Mouse (Mus musculus) telencephalon, adult 2 months (tissue): ENCODE results near the gene Mto1.

Experiments
- DNase-seq: peaks from one replicate; pipeline ENCODE4 v3.0.0-alpha.2; 2011; ENCODE audit warnings: low read depth, low spot score

The Mto1 gene

GRCm38 (mm10) chr9:78447973-78448873, at the start of gene Mto1, which contains the start of gene Gm17324:
Mto1 (plus strand) TSS chr9:78448208.
Gm17324 (minus strand) TSS chr9:78448786.
- DNase-seq, result peak; percentile 78

DNA sequence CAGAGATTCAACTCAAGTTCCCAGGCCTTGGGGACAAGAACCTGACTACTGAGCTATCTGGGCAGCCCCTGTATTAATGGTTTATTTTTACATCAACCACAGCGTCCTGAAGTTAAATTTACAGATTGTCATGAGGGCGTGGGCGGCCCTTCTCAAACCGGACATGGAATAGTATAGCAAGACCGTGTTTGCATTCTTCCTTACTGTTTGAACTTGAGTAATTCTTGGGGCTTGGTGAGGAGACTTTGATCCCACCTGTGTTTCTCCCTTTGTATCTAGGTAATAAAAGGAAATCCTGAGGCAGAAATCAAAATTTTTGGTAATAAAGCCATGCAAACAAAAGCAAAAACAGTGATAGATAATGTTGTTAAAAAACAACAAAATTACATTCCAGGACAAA, 47.4 kb upstream of the Mto1 start:
- DNase-seq, result no peak

DNA sequence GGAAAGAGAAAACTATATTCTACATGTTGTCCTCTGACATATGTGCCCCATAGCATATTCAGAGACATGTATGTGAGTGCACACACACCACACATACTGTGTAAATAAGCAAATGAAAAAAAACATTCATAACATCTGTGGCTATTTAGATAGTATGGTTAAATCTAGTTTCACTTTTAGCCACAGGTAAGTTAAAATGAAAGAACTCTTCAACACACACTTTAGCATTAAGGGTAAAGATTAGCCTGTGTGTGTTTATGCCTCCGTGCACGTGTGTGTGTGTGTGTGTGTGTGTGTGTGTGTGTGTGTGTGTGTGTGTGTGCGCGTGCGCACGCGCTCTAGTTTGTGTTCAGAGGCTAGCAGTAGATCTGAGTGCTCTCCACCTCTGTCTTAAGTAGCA, 46.4 kb upstream of the Mto1 start:
- no peak for DNase-seq

- DNase-seq, result no peak
Measured at GRCm38 (mm10) chr9:78427362-78427781, 20.6 kb upstream of the Mto1 start.

GRCm38 (mm10) chr9:78428185-78428584, 19.8 kb upstream of the Mto1 start:
- no peak for DNase-seq

GRCm38 (mm10) chr9:78428870-78429432, 19.1 kb upstream of the Mto1 start:
- DNase-seq, result no peak

GRCm38 (mm10) chr9:78429551-78429950, 18.5 kb upstream of the Mto1 start:
- no peak for DNase-seq

DNA sequence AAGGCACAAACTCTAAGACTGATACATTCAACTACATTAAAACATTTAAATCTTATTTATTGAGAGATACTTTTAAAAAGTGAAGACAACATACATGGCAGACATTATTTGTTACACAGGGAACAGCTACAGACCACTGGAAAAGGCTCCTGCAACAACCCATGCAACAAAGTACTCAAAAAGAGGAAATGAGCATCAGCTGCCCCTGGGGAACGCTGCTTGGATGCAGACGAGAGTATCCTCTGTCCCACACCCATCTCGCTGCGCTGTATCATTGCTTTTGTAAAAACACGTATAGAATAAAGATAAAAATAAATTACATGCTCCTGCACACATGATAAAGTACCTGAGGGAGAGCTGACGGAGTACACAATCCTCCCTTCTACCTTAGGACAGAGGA, 17.5 kb upstream of the Mto1 start:
- DNase-seq, result no peak

- DNase-seq, result no peak
Measured at GRCm38 (mm10) chr9:78432471-78432870, 15.5 kb upstream of the Mto1 start.

- no peak for DNase-seq
Measured at GRCm38 (mm10) chr9:78439426-78439825, 8.6 kb upstream of the Mto1 start.

- no peak for DNase-seq
Measured at GRCm38 (mm10) chr9:78442237-78442578, 5.8 kb upstream of the Mto1 start.

DNA sequence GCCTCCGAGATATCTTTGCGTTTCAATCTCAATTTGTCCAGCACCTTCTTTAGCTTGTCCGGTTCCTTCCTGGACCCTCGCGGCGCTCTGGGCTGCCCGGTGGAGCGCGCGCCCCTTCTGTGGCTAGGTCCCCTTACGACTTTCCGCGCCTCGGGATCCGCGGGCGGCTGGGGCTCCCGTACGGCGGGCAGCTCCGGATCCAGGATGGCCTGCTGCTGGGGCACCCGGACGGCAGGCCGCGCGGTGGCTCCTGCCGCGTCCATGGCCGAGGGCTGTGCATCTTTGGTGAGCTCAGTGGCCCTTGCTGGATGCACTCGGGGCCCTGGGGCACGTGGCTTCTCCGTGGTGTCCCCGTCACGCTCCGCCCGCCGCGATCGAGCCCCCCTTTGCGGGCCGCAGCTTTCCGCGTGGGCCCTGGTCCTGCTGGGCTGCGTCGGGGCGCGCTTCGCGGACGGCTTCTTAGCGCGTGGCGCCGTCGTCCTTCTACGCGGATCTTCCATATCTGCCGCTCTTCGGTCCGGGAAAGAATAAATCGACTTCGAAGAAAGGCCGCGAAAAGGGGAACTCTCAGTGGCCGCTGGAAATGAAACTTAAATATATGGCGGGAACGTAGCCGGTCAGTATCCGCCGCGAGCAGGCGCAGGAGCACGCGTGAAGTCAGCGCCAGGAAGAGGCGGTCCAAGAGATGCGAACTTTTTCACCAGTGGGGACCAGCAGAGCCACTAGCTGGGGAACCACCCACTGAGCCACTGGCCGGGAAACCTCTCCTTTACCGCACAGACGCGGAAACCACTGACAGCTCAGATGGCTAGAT, 5.2 kb upstream of the Mto1 start, which contains the start of gene Cgas:
Cgas (minus strand) TSS at position 659 of the 814 bp plus-strand sequence.
- DNase-seq, result no peak

- no peak for DNase-seq
Measured at GRCm38 (mm10) chr9:78447606-78447972, 419 bp upstream of the Mto1 start.

DNA sequence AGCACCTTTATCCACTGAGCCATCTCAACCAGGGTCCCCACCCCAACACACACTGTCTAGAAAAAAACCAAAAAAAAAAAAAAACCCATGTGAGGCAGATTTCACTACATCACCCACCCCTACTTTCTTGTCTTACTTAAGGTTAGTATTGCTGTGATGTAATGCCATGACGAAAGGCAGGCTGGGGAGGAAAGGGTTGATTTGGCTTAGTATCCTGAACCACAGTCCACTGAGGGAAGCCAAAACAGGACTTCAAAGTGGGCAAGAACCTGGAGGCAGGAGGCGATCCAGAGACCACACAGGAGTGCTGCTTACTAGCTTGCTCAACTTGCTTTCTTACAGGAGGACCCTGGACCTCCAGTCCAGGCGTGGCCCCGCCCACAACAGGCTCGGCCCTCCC, 2.4 kb downstream of the Mto1 start:
- DNase-seq, result no peak

GRCm38 (mm10) chr9:78451382-78451781, 3.4 kb downstream of the Mto1 start:
- no peak for DNase-seq

DNA sequence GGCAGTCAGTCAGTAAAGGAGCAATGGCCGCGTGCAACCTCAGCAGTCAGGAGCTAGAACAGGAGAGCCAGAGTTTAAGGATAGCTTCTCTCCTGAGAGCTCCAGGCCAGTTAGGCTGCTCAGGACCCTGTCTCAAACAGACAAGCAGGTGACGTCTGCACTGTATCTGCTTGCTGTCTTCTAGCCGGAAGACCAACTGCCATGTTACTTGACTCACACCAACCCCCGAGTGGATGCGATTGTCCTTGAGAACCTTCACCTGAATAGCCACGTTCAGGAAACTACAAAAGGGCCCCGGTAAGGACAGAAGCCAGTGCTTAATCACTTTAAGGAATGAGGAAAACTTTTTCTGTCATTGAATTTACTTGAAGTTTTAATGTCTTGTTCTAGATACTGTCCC, 9.0 kb downstream of the Mto1 start:
- no peak for DNase-seq

- no peak for DNase-seq
Measured at GRCm38 (mm10) chr9:78463337-78463736, 15.3 kb downstream of the Mto1 start.

DNA sequence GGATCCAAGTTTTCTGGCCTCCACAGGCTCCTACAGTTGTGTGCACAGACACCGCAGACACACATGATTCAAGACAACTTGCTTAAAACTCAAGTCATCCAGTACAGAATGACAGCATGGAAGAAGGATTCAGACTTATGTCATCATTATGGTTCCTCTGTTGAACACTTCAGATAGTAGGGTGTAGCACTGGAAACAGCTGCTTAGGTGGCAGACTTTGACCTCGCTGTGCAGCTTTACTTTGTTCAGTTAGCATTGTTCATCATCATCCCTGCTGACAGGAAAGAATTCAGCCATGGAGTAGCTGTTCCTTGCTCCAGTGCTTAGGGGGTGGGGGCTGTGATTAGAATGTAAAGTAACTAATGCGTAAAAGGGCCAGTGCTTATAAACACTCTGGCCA, 17.7 kb downstream of the Mto1 start:
- DNase-seq, result no peak

- DNase-seq, result no peak
Measured at GRCm38 (mm10) chr9:78473588-78473987, 25.6 kb downstream of the Mto1 start.

- DNase-seq, result no peak
Measured at GRCm38 (mm10) chr9:78474270-78474669, 26.3 kb downstream of the Mto1 start.

DNA sequence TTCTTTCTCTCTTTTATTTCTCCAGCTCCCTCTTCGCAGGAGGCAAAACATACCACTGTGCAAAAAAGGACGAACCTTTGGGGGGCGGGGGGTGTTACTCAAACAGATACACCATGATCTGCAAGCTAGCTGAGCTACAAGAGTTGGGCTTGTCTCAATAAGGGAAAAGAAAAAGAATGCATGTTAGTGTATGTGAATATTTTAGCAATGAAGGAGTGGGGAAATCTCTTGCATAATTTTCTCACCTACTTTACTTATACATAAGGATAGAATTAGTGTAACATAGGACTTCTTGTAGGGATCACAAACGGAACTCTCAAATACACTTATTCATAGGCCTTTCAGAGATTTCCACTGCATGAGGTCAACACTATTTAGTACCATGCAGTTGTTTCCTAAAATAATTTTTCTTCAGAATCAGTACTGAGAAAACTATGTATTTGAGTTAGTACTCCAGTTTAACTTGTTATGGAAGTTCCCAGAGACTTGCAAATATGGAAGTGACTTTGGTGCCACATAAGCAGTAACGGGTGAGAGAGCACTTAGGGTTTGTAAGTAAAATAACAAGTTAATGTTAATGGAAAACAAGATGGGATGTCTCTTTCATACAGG, 26.9 kb downstream of the Mto1 start:
- no peak for DNase-seq

- no peak for DNase-seq
Measured at GRCm38 (mm10) chr9:78475383-78475780, 27.4 kb downstream of the Mto1 start.
